Mouse (Mus musculus): ENCODE results near the gene Zbtb34. TPM values are rescaled to one million over a fixed set of nuclear protein-coding genes. Genes with fewer than 3 reads are reported as not detected.

Zbtb34 gene
- total and polyA plus RNA-seq, 3 experiments = 7.7 to 57.9 (median 12.0) TPM

DNA sequence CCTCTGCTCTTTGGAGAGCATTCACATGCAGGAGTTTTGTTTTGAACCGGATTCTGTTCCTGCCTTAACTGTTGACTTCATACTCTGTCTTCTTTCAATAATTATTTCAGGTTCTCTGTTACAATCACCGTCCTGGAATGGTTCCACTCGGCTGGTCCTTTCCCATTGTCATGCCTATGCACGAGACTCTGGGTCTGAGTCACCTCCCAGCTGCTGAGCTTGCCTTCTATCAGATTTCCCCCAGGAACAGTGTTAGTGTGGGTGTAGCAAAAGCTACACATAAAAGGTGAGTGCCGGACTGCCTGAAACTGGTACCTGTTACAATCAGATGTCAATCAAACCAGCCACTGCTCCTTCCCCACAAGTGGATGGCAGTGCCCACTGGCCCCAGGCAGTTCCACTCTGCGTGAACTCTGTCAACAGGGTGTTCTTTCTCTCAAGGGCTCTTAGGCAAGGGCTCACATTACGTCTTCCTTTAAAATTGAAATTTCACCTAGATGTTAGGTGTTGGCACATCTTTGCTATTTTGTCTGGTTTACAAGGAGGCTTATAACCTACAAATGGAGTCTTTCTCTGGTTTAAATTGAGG is 73.8 kb downstream of the Zbtb34 start:
- Histone ChIP-seq H3K36me3 (replicated peaks) (peaks cover 3% of the 10 kb centered on the region), H3K9me3 (replicated peaks) (no peaks in the 10 kb centered on the region), H3K4me1 (ENCODE audit: insufficient read depth, low read depth, low read length) (peaks cover 16% of the 10 kb centered on the region), H3K4me3 (ENCODE audit: low read depth, low read length) (no peak overlapping the region), H3K27me3 (ENCODE audit: insufficient read depth, low read length) (peaks cover 17% of the 10 kb centered on the region)
- ATAC-seq (ENCODE audit: extremely low read depth, insufficient number of reproducible peaks, low FRiP score, poor library complexity, severe bottlenecking) (no peak), DNase-seq (ENCODE audit: low spot score) (no peak)
- TF ChIP-seq POLR2AphosphoS5 (IDR thresholded peaks at IDR 0.05; ENCODE audit: insufficient replicate concordance, low read depth, low read length) (no peak), GATA2 (IDR thresholded peaks at IDR 0.05; ENCODE audit: borderline replicate concordance, low read depth, low read length) (no peak), GATA1 (IDR thresholded peaks at IDR 0.05; ENCODE audit: borderline replicate concordance, low read length) (no peak), CTCF (IDR thresholded peaks at IDR 0.05; ENCODE audit: low read depth, low read length) (no peak), TAL1 (conservative IDR thresholded peaks at IDR 0.05; ENCODE audit: low read depth, low read length) (no peak)

Other genes with a start within 250 kb of the Zbtb34 start
- gene Angptl2, start 215.3 kb downstream of the Zbtb34 start, total RNA-seq (2014; fragmentation: Nextera tagmentation) = not detected in 2 replicates
- 0.11 and 0.12 TPM in 2 replicates for gene Angptl2, start 215.3 kb downstream of the Zbtb34 start, total RNA-seq (2017)
- not detected in 2 replicates for gene Angptl2, start 215.3 kb downstream of the Zbtb34 start, polyA plus RNA-seq (2012)
- 6.1 and 6.4 TPM in 2 replicates for gene Ralgps1, start 59.8 kb downstream of the Zbtb34 start, total RNA-seq (2014; fragmentation: Nextera tagmentation)
- gene Ralgps1, start 59.8 kb downstream of the Zbtb34 start, total RNA-seq (2017) = 2.3 and 3.4 TPM in 2 replicates
- 1.8 TPM in 2 replicates for gene Ralgps1, start 59.8 kb downstream of the Zbtb34 start, polyA plus RNA-seq (2012)
- 13.2 and 17.7 TPM in 2 replicates for gene Zbtb43, start 37.2 kb upstream of the Zbtb34 start, total RNA-seq (2014; fragmentation: Nextera tagmentation)
- 19.9 and 22.6 TPM in 2 replicates for gene Zbtb43, start 37.2 kb upstream of the Zbtb34 start, total RNA-seq (2017)
- gene Zbtb43, start 37.2 kb upstream of the Zbtb34 start, polyA plus RNA-seq (2012) = 2.0 and 3.6 TPM in 2 replicates
- 1.5 TPM in 1 of 2 replicates, not detected in the other for gene Lmx1b, start 209.2 kb upstream of the Zbtb34 start, total RNA-seq (2014; fragmentation: Nextera tagmentation)
- gene Lmx1b, start 209.2 kb upstream of the Zbtb34 start, total RNA-seq (2017) = 0.05 TPM in 1 of 2 replicates, not detected in the other
- gene Lmx1b, start 209.2 kb upstream of the Zbtb34 start, polyA plus RNA-seq (2012) = not detected in 2 replicates

Data from G1E (cell line).